Mouse (Mus musculus) left cerebral cortex, postnatal 14 days (tissue): ENCODE results near the gene Tpm1. TPM values are rescaled to one million over a fixed set of nuclear protein-coding genes. Genes with fewer than 3 reads are reported as not detected.
A peak's percentile ranks its signal among the peaks of the same experiment; 100 is the strongest.

Experiments
- DNase-seq, 2 experiments: peaks; one replicate each; pipeline ENCODE4 v3.0.0; 2021 to 2022; ENCODE audit warnings: low spot score in 2 of 2, mixed read lengths in 1 of 2
- intact Hi-C: fragments of 180-260 bp; cut with DNase I; formaldehyde crosslinking; loops from one replicate; pipeline ENCODE4 v1.15.1; 2025
- total RNA-seq, 2 experiments: library from RNA; stranded (reverse); gene quantifications; 2 replicates each; pipeline ENCODE4 v1.2.3; 2021

Tpm1 gene
- total RNA-seq, 2 experiments from 2014 or later = 204 to 207 TPM

- no peak for DNase-seq
- intact Hi-C loops = loop anchor here (1.0 to 5.0 kb wide), 2 partner anchors 42 to 211 kb away; no protein-coding TSS in a partner anchor
These were observed 47.7 kb downstream of the Tpm1 start for GRCm38 (mm10) chr9:67001506-67001905.

DNA sequence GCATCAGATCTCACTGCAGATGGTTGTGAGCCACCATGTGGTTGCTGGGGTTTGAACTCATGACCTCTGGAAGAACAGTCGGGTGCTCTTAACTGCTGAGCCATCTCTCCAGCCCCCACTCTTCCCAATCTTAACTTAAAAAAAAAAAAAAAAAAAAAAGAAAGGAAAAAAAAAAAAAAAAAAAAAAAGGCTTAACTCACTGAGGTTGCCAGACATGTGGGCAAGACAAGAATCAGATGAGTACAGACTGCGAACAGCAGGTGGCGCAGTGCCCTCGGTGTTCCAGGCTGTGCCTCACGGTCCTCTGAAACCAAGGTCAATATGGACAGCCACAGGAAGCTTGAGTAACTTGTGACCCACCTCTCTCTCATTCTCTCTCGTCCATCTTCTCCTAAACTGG, 48.2 kb downstream of the Tpm1 start:
- DNase-seq = peak; percentile 72 to 75
- intact Hi-C loops = loop anchor here (1.0 to 5.0 kb wide), 2 partner anchors 42 to 211 kb away; no protein-coding TSS in a partner anchor

GRCm38 (mm10) chr9:66999698-67000097, 49.5 kb downstream of the Tpm1 start:
- intact Hi-C loops = loop anchor here (5.0 kb wide), 1 partner anchor 213 kb away; no protein-coding TSS in a partner anchor
- DNase-seq = no peak

- intact Hi-C loops = no loop called here
These were observed 57.3 kb downstream of the Tpm1 start for GRCm38 (mm10) chr9:66991750-66992410.

DNA sequence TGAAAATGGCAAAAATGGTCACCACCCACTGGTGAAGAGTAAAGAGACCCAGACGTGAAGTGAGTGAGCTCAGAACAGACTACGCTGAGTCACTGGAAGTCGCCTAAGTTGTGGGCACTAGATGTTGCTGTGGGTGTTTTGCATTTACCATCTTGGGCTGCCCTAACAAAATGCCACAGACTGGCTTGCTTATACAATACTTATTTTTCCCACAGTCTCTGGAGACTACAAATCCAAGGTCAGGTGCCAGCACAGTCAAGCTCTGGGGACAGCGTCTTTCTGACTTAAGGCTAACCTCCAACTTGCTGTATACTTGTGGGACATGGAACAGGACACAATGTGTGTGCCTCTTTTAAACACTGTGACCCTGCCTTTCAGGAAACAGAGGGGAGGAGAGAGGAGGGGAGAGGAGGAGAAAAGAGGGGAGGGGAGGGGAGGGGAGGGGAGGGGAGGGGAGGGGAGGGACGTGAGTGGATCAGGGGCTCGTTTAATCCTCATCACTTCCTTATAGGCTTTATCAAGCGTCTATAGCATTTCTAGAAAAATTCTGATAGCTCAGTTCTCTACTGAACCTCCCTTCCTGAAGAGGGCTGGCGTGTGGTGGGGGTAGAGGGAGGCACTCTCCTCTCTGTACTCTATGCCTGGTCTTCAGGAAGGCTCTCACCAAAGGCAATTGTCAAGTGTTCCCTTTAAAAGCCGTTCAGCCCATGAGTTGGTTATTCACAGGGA, 58.0 kb downstream of the Tpm1 start:
- peak in 1 of 2 experiments; percentile 44 for DNase-seq
- intact Hi-C loops = no loop called here

More at GRCm38 (mm10) chr9:66991750-66992410, 57.3 kb downstream of the Tpm1 start:
- DNase-seq = no peak

GRCm38 (mm10) chr9:66990046-66990445, 59.2 kb downstream of the Tpm1 start:
- intact Hi-C loops = no loop called here
- DNase-seq = no peak

DNA sequence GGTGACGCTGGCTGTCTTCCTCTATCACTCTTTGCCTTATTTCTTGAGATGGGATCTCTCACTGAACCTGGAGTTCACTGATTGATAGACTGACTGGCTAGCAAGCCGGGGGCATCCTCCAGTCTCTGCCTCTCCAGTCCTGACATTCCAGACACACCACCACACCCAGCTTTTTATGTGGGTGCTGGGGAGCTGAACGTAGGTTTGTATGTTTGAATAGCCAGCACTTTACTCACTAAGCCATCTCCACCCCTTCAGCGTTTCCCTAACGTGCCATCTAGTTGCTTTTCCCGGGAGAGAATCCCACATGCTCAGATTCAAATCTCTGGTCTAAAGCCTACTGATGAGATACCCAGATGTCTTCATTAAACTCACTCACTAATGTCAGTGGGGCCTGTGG, 59.6 kb downstream of the Tpm1 start:
- no peak for DNase-seq
- intact Hi-C loops = no loop called here

DNA sequence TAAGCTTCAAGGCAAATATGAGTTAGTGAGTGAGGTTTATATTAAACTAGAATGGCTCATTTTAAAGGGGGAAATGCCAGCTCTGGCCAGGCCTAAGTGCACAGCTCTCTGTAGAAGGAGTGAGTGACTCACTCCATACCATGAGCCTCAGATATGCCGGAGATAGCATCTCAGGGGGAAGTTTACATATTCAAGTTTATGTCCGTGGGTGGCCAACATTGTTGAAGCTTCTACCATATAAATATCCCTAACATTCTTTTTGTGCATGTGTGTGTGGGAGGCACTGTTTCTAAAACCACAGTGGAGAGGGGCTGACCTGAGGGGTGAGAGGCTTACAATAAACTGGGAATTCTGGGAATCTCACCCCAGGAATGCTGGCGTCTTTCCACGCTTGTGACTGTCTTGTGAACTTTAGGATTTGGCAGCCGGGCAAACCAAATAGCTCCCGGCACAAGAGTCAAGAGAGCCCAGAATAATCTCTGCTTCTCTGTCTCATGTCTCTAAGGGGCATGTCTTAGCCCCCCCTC, 60.3 kb downstream of the Tpm1 start:
- peak in 1 of 2 experiments; percentile 52 for DNase-seq
- intact Hi-C loops = no loop called here

- DNase-seq = no peak
- intact Hi-C loops = no loop called here
These were observed 60.9 kb downstream of the Tpm1 start for GRCm38 (mm10) chr9:66988198-66988887.

- intact Hi-C loops = no loop called here
These were observed 63.8 kb downstream of the Tpm1 start for GRCm38 (mm10) chr9:66985377-66985776.

DNA sequence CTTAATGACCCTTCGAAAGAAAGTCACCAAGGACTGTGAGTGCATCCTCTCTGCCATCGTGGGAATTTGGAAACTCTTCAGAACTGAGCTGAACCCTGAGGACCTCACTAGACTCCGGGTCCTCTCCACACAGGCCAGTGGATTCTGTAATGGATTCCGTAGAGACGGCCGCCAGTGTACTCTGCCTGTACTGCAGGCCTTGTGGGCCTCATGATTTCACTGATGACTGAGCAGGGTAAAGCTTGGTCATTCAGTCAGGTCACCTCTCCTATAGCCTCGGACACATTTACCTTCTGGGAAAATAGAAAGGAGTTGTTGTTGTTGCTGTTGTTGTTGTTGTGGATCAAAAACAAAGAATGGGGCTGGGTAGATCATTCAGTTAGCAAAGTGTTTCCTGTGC, 67.1 kb downstream of the Tpm1 start:
- intact Hi-C loops = no loop called here
- no peak for DNase-seq

More at GRCm38 (mm10) chr9:66985377-66985776, 63.8 kb downstream of the Tpm1 start:
- DNase-seq = no peak

- intact Hi-C loops = no loop called here
- peak; percentile 77 to 78 for DNase-seq
These were observed 68.7 kb downstream of the Tpm1 start for GRCm38 (mm10) chr9:66980458-66980857.

- DNase-seq = no peak
These were observed 70.7 kb downstream of the Tpm1 start for GRCm38 (mm10) chr9:66978468-66978867.

GRCm38 (mm10) chr9:66977982-66978381, 71.2 kb downstream of the Tpm1 start:
- DNase-seq = peak in 1 of 2 experiments; percentile 35
- intact Hi-C loops = loop anchor here (10.0 kb wide), 1 partner anchor 473 kb away; no protein-coding TSS in a partner anchor

More at GRCm38 (mm10) chr9:66978468-66978867, 70.7 kb downstream of the Tpm1 start:
- intact Hi-C loops = loop anchor here (10.0 kb wide), 1 partner anchor 474 kb away; no protein-coding TSS in a partner anchor

DNA sequence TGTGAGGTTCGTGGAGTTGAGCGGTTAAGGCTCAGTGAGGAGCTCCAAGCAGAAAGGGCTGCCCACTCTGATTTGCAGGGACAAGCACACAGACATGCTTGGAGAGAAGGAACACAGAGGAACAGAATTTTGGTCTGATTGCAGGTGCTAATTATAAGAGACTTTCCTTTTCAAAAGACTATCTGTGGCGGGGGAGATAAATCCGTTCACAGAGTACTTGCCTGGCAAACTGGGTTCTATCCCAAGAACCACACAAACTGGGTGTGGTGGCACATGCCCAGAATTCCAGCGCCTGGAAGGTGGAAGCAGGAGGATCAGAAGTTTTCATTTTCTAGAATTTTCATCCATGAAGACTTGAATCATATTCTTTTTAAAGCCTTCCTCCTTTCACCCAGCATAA, 72.1 kb downstream of the Tpm1 start:
- DNase-seq = no peak
- intact Hi-C loops = loop anchor here (10.0 kb wide), 1 partner anchor 472 kb away; no protein-coding TSS in a partner anchor

- intact Hi-C loops = loop anchor here (2.0 to 10.0 kb wide), 2 partner anchors 28 to 470 kb away; partner anchors contain the start of gene Rps27l
- peak; percentile 95 for DNase-seq
These were observed 74.0 kb downstream of the Tpm1 start, which contains the start of gene Lactb for GRCm38 (mm10) chr9:66975239-66975645. Gene Lactb (minus strand): TSS chr9:66975484.

DNA sequence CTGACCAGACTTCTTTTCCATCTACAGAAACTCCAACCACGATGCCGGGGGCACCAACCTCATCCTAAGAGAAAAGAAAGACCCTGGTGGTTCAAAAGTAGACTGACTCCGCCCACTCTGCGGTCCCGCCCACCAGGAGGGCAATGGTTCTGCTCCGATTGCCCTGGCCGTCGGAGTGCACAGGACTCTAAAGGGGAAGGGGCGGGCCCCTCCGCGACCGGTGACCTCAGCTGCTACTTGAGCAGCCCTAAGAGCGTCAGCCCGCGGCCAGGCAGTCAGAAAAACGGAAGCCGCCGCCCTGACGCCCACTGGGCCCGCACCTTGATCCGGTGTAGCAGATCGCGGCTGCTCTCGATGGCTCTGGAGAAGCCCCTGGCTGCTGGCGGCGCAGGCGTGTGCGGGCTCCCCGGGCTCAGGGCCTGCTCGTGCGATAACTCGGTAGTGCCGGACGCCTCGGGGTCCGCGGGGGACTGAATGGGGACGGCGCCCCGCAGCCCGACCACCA, 74.4 kb downstream of the Tpm1 start:
- DNase-seq = peak; percentile 67 to 68
- intact Hi-C loops = loop anchor here (2.0 to 10.0 kb wide), 2 partner anchors 28 to 470 kb away; partner anchors contain the start of gene Rps27l
